Mouse (Mus musculus) embryonic facial prominence, embryonic 12.5 days (tissue): Measurements from ENCODE around the gene Cpeb4. TPM values are rescaled to one million over a fixed set of nuclear protein-coding genes. Genes with fewer than 3 reads are reported as not detected.
"Not testable (repeated sequence)": the region's sequence is repeated elsewhere in the genome, so short reads cannot be mapped to it uniquely, and the experiment has no call there.

Experiments used
- ATAC-seq: fragments of 200-750 bp; cut with Nextera tagmentation; 2 replicates; pipeline ENCODE4 v1.8.0; 2017; ENCODE audit not compliant: insufficient number of reproducible peaks, insufficient read depth, low FRiP score, low TSS enrichment
- H3K27ac ChIP-seq: fragments of 300-500 bp; sonication (generic); 2 replicates; pipeline ENCODE4 v1.5.1; 2016; ENCODE audit warnings: mild to moderate bottlenecking
- H3K27me3 ChIP-seq: fragments of 300-500 bp; sonication (generic); 2 replicates; pipeline ENCODE4 v1.6.1; 2016; ENCODE audit warnings: mild to moderate bottlenecking, moderate library complexity
- H3K36me3 ChIP-seq: fragments of 300-500 bp; sonication (generic); 2 replicates; pipeline ENCODE4 v1.6.1; 2016; ENCODE audit warnings: mild to moderate bottlenecking
- H3K4me1 ChIP-seq: fragments of 300-500 bp; sonication (generic); 2 replicates; pipeline ENCODE4 v1.6.1; 2016
- H3K4me2 ChIP-seq: fragments of 300-500 bp; sonication (generic); replicated peaks from 2 replicates; pipeline ENCODE4 v1.6.1; 2016; ENCODE audit warnings: mild to moderate bottlenecking, moderate library complexity
- H3K4me3 ChIP-seq: fragments of 300-500 bp; sonication (generic); 2 replicates; pipeline ENCODE4 v1.5.1; 2016; ENCODE audit warnings: mild to moderate bottlenecking
- H3K9ac ChIP-seq: fragments of 300-500 bp; sonication (generic); 2 replicates; pipeline ENCODE4 v1.6.1; 2016; ENCODE audit warnings: mild to moderate bottlenecking, moderate library complexity
- H3K9me3 ChIP-seq: fragments of 300-500 bp; sonication (generic); 2 replicates; pipeline ENCODE4 v1.6.1; 2016; ENCODE audit warnings: mild to moderate bottlenecking, moderate library complexity
- WGBS: fragments of 180-500 bp; shearing (Covaris S2); methylation state at CpG from one replicate; pipeline ENCODE4 v1.1.7; 2016; 5-methylcytosine and 5-hydroxymethylcytosine counted together
- polyA plus RNA-seq: library from polyadenylated mRNA; unstranded; fragments of >200 nt; fragmentation: Nextera tagmentation; extraction: Ambion mirVana; gene quantifications from 2 replicates; pipeline ENCODE4 v1.2.1, GENCODE M21; 2016

The Cpeb4 gene
- polyA plus RNA-seq, 1 experiment from 2014 or later, result 5.0 TPM

- H3K9me3 ChIP-seq, result no peaks in the 10 kb centered on the region
- 75% methylated on average over 3 of the region's 3 CpGs for WGBS
- peaks cover 3% of the 10 kb centered on the region; the same call in 1 of the 2 replicates for H3K4me1 ChIP-seq
- no peaks in the 10 kb centered on the region for H3K27me3 ChIP-seq
- H3K4me3 ChIP-seq, result no peak overlapping the region
- H3K27ac ChIP-seq, result no peak overlapping the region
- H3K4me2 ChIP-seq, result no peak overlapping the region
- no peak for ATAC-seq
- H3K9ac ChIP-seq, result no peak overlapping the region
- H3K36me3 ChIP-seq, result no peaks in the 10 kb centered on the region
Observed at GRCm38 (mm10) chr11:31835352-31835751, 36.7 kb upstream of the Cpeb4 start.

- Histone ChIP-seq H3K27me3 (no peaks in the 10 kb centered on the region), H3K9me3 (no peaks in the 10 kb centered on the region), H3K4me2 (no peak overlapping the region), H3K4me1 (peaks cover 3% of the 10 kb centered on the region; the same call in 1 of the 2 replicates), H3K27ac (no peak overlapping the region), H3K9ac (no peak overlapping the region), H3K36me3 (no peaks in the 10 kb centered on the region), H3K4me3 (no peak overlapping the region)
- WGBS, result 84% methylated on average over 3 of the region's 3 CpGs
- no peak for ATAC-seq
Observed at GRCm38 (mm10) chr11:31837243-31837642, 34.8 kb upstream of the Cpeb4 start.

- no peaks in the 10 kb centered on the region for H3K27me3 ChIP-seq
- H3K9me3 ChIP-seq, result no peaks in the 10 kb centered on the region
- 92% methylated on average over 4 of the region's 4 CpGs for WGBS
- no peak overlapping the region for H3K4me3 ChIP-seq
- ATAC-seq, result no peak
- no peak overlapping the region for H3K9ac ChIP-seq
- H3K27ac ChIP-seq, result no peak overlapping the region
- peaks cover 3% of the 10 kb centered on the region; the same call in 1 of the 2 replicates for H3K4me1 ChIP-seq
- no peak overlapping the region for H3K4me2 ChIP-seq
- H3K36me3 ChIP-seq, result no peaks in the 10 kb centered on the region
Observed at GRCm38 (mm10) chr11:31837753-31838152, 34.3 kb upstream of the Cpeb4 start.

GRCm38 (mm10) chr11:31838442-31839083 is 33.4 kb upstream of the Cpeb4 start:
- H3K9ac ChIP-seq, result no peak overlapping the region
- ATAC-seq, result no peak
- no peak overlapping the region for H3K4me3 ChIP-seq
- no peaks in the 10 kb centered on the region for H3K9me3 ChIP-seq
- WGBS, result 54% methylated on average over 7 of the region's 7 CpGs
- H3K27ac ChIP-seq, result no peak overlapping the region
- no peaks in the 10 kb centered on the region for H3K36me3 ChIP-seq
- H3K4me2 ChIP-seq, result no peak overlapping the region
- H3K4me1 ChIP-seq, result peaks cover 3% of the 10 kb centered on the region; the same call in 1 of the 2 replicates
- no peaks in the 10 kb centered on the region for H3K27me3 ChIP-seq

GRCm38 (mm10) chr11:31839084-31839460 is 32.9 kb upstream of the Cpeb4 start:
- WGBS, result 43% methylated on average over 6 of the region's 6 CpGs
- H3K27ac ChIP-seq, result no peak overlapping the region
- peak; percentile 52; the same call in 1 of the 2 replicates for ATAC-seq

GRCm38 (mm10) chr11:31842171-31842959 is 29.6 kb upstream of the Cpeb4 start:
- Histone ChIP-seq H3K4me3 (no peak overlapping the region), H3K27ac (no peak overlapping the region), H3K4me1 (peaks cover 3% of the 10 kb centered on the region; the same call in 1 of the 2 replicates), H3K9ac (no peak overlapping the region), H3K9me3 (no peaks in the 10 kb centered on the region), H3K4me2 (no peak overlapping the region), H3K36me3 (no peaks in the 10 kb centered on the region), H3K27me3 (no peaks in the 10 kb centered on the region)
- ATAC-seq, result no peak
- 77% methylated on average over 5 of the region's 5 CpGs for WGBS

More at GRCm38 (mm10) chr11:31839084-31839460, 32.9 kb upstream of the Cpeb4 start:
- Histone ChIP-seq H3K36me3 (no peaks in the 10 kb centered on the region), H3K9ac (no peak overlapping the region), H3K4me2 (no peak overlapping the region), H3K4me1 (peaks cover 3% of the 10 kb centered on the region; the same call in 1 of the 2 replicates), H3K27me3 (no peaks in the 10 kb centered on the region), H3K9me3 (no peaks in the 10 kb centered on the region), H3K4me3 (no peak overlapping the region)

- no peak for ATAC-seq
- 79% methylated on average over 7 of the region's 7 CpGs for WGBS
- Histone ChIP-seq H3K9me3 (no peaks in the 10 kb centered on the region), H3K27ac (no peak overlapping the region), H3K4me3 (no peak overlapping the region), H3K27me3 (no peaks in the 10 kb centered on the region), H3K9ac (no peak overlapping the region), H3K4me2 (no peak overlapping the region), H3K4me1 (peaks cover 3% of the 10 kb centered on the region; the same call in 1 of the 2 replicates), H3K36me3 (no peaks in the 10 kb centered on the region)
Observed at GRCm38 (mm10) chr11:31843177-31843833, 28.7 kb upstream of the Cpeb4 start.

- Histone ChIP-seq H3K27ac (no peak overlapping the region), H3K9ac (no peak overlapping the region), H3K27me3 (no peaks in the 10 kb centered on the region), H3K9me3 (no peaks in the 10 kb centered on the region), H3K4me3 (no peak overlapping the region), H3K4me1 (no peaks in the 10 kb centered on the region), H3K36me3 (no peaks in the 10 kb centered on the region), H3K4me2 (no peak overlapping the region)
- ATAC-seq, result no peak
- WGBS, result 90% methylated on average over 5 of the region's 5 CpGs
Observed at GRCm38 (mm10) chr11:31843834-31844188, 28.2 kb upstream of the Cpeb4 start.

GRCm38 (mm10) chr11:31845111-31845510 is 26.9 kb upstream of the Cpeb4 start:
- H3K9ac ChIP-seq, H3K27ac ChIP-seq, H3K4me1 ChIP-seq, H3K4me3 ChIP-seq, H3K27me3 ChIP-seq, ATAC-seq, H3K9me3 ChIP-seq, H3K4me2 ChIP-seq, H3K36me3 ChIP-seq: not testable (repeated sequence)
- 100% methylated on average over 1 of the region's 1 CpGs for WGBS

GRCm38 (mm10) chr11:31846771-31847468 is 25.1 kb upstream of the Cpeb4 start:
- no peak for ATAC-seq
- Histone ChIP-seq H3K4me1 (peaks cover 7% of the 10 kb centered on the region; the same call in 1 of the 2 replicates), H3K9ac (no peak overlapping the region), H3K27me3 (no peaks in the 10 kb centered on the region), H3K36me3 (no peaks in the 10 kb centered on the region), H3K4me3 (no peak overlapping the region), H3K27ac (no peak overlapping the region), H3K4me2 (no peak overlapping the region), H3K9me3 (no peaks in the 10 kb centered on the region)
- 66% methylated on average over 9 of the region's 9 CpGs for WGBS

- Histone ChIP-seq H3K27ac (no peak overlapping the region), H3K9ac (no peak overlapping the region), H3K4me1 (peaks cover 12% of the 10 kb centered on the region; the same call in 1 of the 2 replicates), H3K4me3 (no peak overlapping the region), H3K9me3 (no peaks in the 10 kb centered on the region), H3K4me2 (no peak overlapping the region), H3K27me3 (no peaks in the 10 kb centered on the region), H3K36me3 (no peaks in the 10 kb centered on the region)
- no peak for ATAC-seq
- 89% methylated on average over 5 of the region's 5 CpGs for WGBS
Observed at GRCm38 (mm10) chr11:31847469-31847805, 24.6 kb upstream of the Cpeb4 start.
